Mouse (Mus musculus) liver, adult 2 months (tissue): Measurements from ENCODE around the gene Limk2. TPM values are rescaled to one million over a fixed set of nuclear protein-coding genes. Genes with fewer than 3 reads are reported as not detected.

ENCODE experiments used
- DNase-seq: peaks from one replicate; pipeline ENCODE4 v3.0.0-alpha.2; 2011; ENCODE audit warnings: low read depth, low spot score; ENCODE audit errors: extremely low read depth
- H3K27ac ChIP-seq: fragments of 200-500 bp; replicated peaks from 2 replicates; pipeline ENCODE4 v1.5.1; 2012; ENCODE audit warnings: low read depth, mild to moderate bottlenecking, control low read depth, inconsistent platforms, low read length; ENCODE audit not compliant: insufficient read depth
- H3K27me3 ChIP-seq: fragments of 200-500 bp; 2 replicates; pipeline ENCODE4 v1.6.1; 2012; ENCODE audit warnings: mild to moderate bottlenecking, moderate library complexity, low read length, inconsistent platforms; ENCODE audit not compliant: control insufficient read depth, insufficient read depth
- H3K36me3 ChIP-seq: fragments of 200-500 bp; 2 replicates; pipeline ENCODE4 v1.6.1; 2012; ENCODE audit warnings: low read length, inconsistent platforms; ENCODE audit not compliant: control insufficient read depth, insufficient read depth
- H3K4me1 ChIP-seq: fragments of 200-500 bp; 2 replicates; pipeline ENCODE4 v1.6.1; 2011; ENCODE audit warnings: low read length; ENCODE audit not compliant: control insufficient read depth, insufficient read depth
- H3K4me3 ChIP-seq: fragments of 200-500 bp; 2 replicates; pipeline ENCODE4 v1.5.1; 2011; ENCODE audit warnings: low read depth, mild to moderate bottlenecking, control low read depth, low read length, moderate library complexity; ENCODE audit not compliant: insufficient read depth
- H3K79me2 ChIP-seq: fragments of 200-500 bp; 2 replicates; pipeline ENCODE4 v1.6.1; 2012; ENCODE audit warnings: inconsistent platforms, mild to moderate bottlenecking, low read length, moderate library complexity; ENCODE audit not compliant: control insufficient read depth, insufficient read depth
- H3K9ac ChIP-seq: fragments of 200-500 bp; 2 replicates; pipeline ENCODE4 v1.6.1; 2012; ENCODE audit warnings: low read depth, mild to moderate bottlenecking, control low read depth, inconsistent platforms, low read length
- CTCF ChIP-seq: fragments of 200-500 bp; IDR thresholded peaks from 2 replicates; pipeline ENCODE4 v1.5.1; 2011; ENCODE audit warnings: low read depth, low read length, control low read depth
- POLR2A ChIP-seq: fragments of 200-500 bp; IDR thresholded peaks from 2 replicates; pipeline ENCODE4 v1.6.1; 2011; ENCODE audit warnings: low read length, control low read depth; ENCODE audit not compliant: insufficient read depth; ENCODE audit errors: extremely low read depth
- WGBS: fragments of 180-500 bp; shearing (Covaris S2); methylation state at CpG from one replicate; pipeline ENCODE4 v1.1.7; 2018; 5-methylcytosine and 5-hydroxymethylcytosine counted together
- polyA plus RNA-seq: library from polyadenylated mRNA; depleted of rRNA; stranded (reverse); fragments of >200 nt; gene quantifications from 2 replicates; pipeline ENCODE4 v1.2.3, GENCODE M21; 2012
- total RNA-seq: library from RNA; depleted of rRNA; stranded (reverse); fragments of >200 nt; gene quantifications from 2 replicates; pipeline ENCODE4 v1.2.3, GENCODE M21; 2014

Gene Limk2
- total and polyA plus RNA-seq, 2 experiments, result 7.2 to 9.1 TPM

DNA sequence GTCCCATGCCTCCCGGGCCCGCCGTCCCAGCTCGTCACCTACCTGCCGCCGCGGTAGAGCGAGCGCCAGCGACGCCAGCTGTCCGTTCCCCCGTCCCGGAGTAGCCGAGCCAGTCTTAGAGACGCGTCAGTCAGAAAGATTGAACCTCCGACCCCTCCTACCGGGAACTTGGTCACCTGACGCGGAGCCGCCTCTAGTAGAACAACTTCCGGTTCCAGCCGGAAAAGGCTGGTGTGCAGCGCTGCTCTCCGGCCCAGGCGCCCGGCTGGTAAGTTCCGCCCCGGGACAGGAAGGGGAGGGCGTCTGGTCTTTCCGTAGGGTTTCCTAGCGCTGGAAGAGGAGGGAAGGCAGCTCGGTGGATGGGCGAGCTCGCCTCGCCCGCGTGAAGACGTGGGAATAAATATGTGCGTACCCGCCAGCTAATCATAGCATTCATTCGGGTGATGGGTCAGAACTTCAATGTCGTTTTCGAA lies 43.2 kb upstream of the Limk2 start, which contains the start of gene Rnf185:
Gene Rnf185, minus strand, starts transcription at position 197 of the 473 bp plus-strand sequence.
- H3K9ac ChIP-seq, result peak within 1 kb of the TSS; percentile 86
- TF ChIP-seq CTCF, result no peak
- peak; percentile 66 for TF ChIP-seq POLR2A
- H3K79me2 ChIP-seq, result peaks cover 23% of the 10 kb centered on the region; the same call in 1 of the 2 replicates

GRCm38 (mm10) chr11:3451701-3452163 lies 42.7 kb upstream of the Limk2 start:
- Histone ChIP-seq H3K79me2 (peaks cover 26% of the 10 kb centered on the region; the same call in 1 of the 2 replicates), H3K27me3 (no peaks in the 10 kb centered on the region), H3K9ac (peak overlapping the region; percentile 86), H3K4me3 (peak overlapping the region; percentile 76), H3K27ac (peak overlapping the region; percentile 92), H3K36me3 (no peaks in the 10 kb centered on the region), H3K4me1 (peaks cover 12% of the 10 kb centered on the region)
- peak; percentile 76 for DNase-seq
- TF ChIP-seq POLR2A, result no peak
- TF ChIP-seq CTCF, result 0 out of 2 replicates have a peak, but pooled peaks have one; percentile 3
- under 1% methylated on average over 20 of the region's 20 CpGs for WGBS

More for the DNA sequence above, 43.2 kb upstream of the Limk2 start, which contains the start of gene Rnf185:
- no peaks in the 10 kb centered on the region for H3K36me3 ChIP-seq
- DNase-seq, result peak; percentile 93
- H3K4me1 ChIP-seq, result peaks cover 10% of the 10 kb centered on the region
- H3K27me3 ChIP-seq, result no peaks in the 10 kb centered on the region
- H3K4me3 ChIP-seq, result peak within 1 kb of the TSS; percentile 76
- WGBS, result under 1% methylated on average over 45 of the region's 45 CpGs
- peak within 1 kb of the TSS; percentile 92 for H3K27ac ChIP-seq

DNA sequence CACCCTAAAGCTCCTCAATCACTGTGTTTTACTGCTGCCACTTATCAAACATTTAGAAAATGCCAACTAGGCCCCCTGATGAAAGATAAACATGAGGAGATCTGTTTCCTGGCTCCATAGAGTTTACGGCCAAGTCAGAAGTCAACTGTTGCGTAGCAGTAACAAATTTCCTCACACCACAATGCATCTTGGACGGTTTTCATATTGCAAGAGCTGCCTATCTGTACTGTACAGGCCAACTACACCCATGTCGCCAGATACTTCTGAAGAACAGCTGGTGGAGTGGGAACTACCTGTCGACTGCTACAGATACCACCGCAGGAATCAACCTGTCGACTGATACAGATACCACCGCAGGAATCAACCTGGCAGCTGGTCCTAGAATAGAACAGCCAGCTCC lies 35.9 kb upstream of the Limk2 start:
- peaks cover 48% of the 10 kb centered on the region for H3K79me2 ChIP-seq
- TF ChIP-seq POLR2A (no peak), CTCF (no peak)
- no peaks in the 10 kb centered on the region for H3K36me3 ChIP-seq
- H3K4me3 ChIP-seq, result no peak overlapping the region
- H3K4me1 ChIP-seq, result peaks cover 18% of the 10 kb centered on the region
- no peak overlapping the region for H3K9ac ChIP-seq
- peak; percentile 72 for DNase-seq
- WGBS, result 27% methylated on average over 8 of the region's 8 CpGs
- H3K27ac ChIP-seq, result peak overlapping the region; percentile 12; the same call in 1 of the 2 replicates
- H3K27me3 ChIP-seq, result no peaks in the 10 kb centered on the region

- Histone ChIP-seq H3K79me2 (peaks cover 47% of the 10 kb centered on the region), H3K9ac (no peak overlapping the region), H3K27ac (no peak overlapping the region), H3K4me3 (no peak overlapping the region), H3K36me3 (no peaks in the 10 kb centered on the region), H3K27me3 (no peaks in the 10 kb centered on the region), H3K4me1 (peaks cover 15% of the 10 kb centered on the region)
- TF ChIP-seq POLR2A, result no peak
- TF ChIP-seq CTCF, result no peak
- peak; percentile 47 for DNase-seq
- 82% methylated on average over 2 of the region's 2 CpGs for WGBS
Measured at GRCm38 (mm10) chr11:3443091-3443490, 34.1 kb upstream of the Limk2 start.

DNA sequence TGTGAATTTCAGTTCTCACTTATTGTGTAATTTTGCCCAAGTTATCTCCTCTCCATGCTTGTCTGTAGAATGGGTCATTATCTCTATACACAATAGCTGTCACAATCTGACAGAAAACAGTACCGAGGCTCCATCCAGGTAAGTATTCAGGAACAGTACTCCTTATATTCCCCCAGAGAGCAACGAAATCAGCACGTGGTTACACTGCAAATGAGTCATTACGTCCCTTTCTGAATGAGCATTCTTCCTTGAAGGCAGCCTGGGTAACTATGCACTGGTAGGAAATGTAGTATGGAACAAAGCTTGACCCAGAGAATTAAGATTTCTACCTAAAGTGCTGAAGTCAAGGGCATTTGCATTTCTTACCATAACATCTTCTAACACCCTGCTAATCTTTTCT lies 33.7 kb upstream of the Limk2 start:
- H3K4me1 ChIP-seq, result peaks cover 15% of the 10 kb centered on the region
- DNase-seq, result no peak
- no peaks in the 10 kb centered on the region for H3K36me3 ChIP-seq
- no peak overlapping the region for H3K9ac ChIP-seq
- TF ChIP-seq POLR2A (no peak), CTCF (no peak)
- no peak overlapping the region for H3K4me3 ChIP-seq
- no peaks in the 10 kb centered on the region for H3K27me3 ChIP-seq
- peaks cover 46% of the 10 kb centered on the region for H3K79me2 ChIP-seq
- 80% methylated on average over 4 of the region's 4 CpGs for WGBS
- H3K27ac ChIP-seq, result no peak overlapping the region
